Mouse (Mus musculus) ovary, postnatal 10 days (tissue): Measurements from ENCODE around the gene Ick.
"Not testable (repeated sequence)": the region's sequence is repeated elsewhere in the genome, so short reads cannot be mapped to it uniquely, and the experiment has no call there.

ENCODE experiments used
- DNase-seq: peaks from one replicate; pipeline ENCODE4 v3.0.0; 2022; ENCODE audit warnings: low spot score

Gene Ick

DNA sequence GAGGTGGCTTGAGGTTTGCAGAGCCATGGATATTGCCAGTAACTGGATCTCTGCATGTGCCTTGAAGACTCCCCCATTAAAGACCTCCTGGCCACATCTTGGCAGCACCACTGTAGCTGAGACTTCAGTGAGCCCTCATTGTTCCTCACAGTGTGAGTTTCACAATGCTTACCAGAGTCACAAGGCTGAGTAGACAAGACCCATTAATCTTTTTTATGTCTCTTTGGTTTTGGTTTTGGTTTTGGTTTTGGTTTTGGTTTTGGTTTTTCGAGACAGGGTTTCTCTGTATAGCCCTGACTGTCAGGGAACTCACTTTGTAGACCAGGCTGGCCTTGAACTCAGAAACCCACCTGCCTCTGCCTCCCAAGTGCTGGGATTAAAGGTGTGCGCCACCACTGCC lies 40.8 kb downstream of the Ick start:
- not testable (repeated sequence) for DNase-seq

- no peak for DNase-seq
These were observed 45.4 kb downstream of the Ick start for GRCm38 (mm10) chr9:78154211-78154977.

- no peak for DNase-seq
These were observed 48.2 kb downstream of the Ick start for GRCm38 (mm10) chr9:78157221-78157620.

- DNase-seq, result no peak
These were observed 54.3 kb downstream of the Ick start for GRCm38 (mm10) chr9:78163291-78163690.

GRCm38 (mm10) chr9:78164741-78165140 lies 55.7 kb downstream of the Ick start:
- DNase-seq, result no peak

GRCm38 (mm10) chr9:78165454-78165853 lies 56.5 kb downstream of the Ick start:
- DNase-seq, result no peak

- DNase-seq, result no peak
These were observed 57.9 kb downstream of the Ick start for GRCm38 (mm10) chr9:78166694-78167452.

DNA sequence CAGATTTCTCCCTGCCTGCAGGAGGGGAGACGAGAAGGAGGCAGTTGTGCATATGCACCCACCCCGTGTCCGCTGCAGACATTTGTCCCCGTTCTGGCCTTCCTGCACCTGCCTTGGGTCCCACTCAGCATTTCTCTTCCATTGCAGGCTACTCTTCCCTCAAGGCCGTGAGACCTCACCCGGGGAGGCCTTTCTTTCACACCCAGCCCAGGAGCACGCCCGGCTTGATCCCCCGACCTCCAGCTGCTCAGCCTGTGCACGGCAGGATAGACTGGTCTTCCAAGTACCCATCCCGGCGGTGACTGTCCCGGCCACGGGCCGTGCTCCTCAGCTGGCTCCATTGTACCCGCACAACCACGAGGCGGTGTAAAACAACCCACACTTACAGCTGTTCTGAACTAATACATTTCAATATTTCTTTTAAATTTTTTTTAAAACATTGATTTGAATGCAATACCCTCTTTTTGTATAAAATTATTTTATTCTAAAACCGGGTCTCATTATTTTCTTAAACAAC lies 58.5 kb downstream of the Ick start:
- DNase-seq, result no peak

DNA sequence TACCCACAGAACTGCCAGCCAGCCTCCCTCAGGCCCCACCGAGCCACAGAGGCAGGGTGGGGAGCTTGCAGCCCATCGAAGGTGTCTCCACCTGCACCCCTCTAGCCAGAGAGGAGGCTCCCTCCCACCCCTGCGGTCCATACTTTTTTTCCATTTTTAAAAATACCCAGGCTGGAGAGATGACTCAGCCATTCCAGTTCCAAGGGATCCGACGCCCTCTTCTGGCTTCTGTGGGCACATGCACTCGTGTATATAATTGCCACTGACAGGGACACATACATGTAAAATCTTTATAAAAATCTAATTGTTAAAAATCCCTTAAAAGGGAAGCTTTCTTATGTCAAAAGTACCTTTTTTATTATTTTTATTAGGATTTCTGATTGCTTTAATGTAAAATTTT lies 59.9 kb downstream of the Ick start:
- no peak for DNase-seq

- no peak for DNase-seq
These were observed 65.0 kb downstream of the Ick start for GRCm38 (mm10) chr9:78174016-78174415.

DNA sequence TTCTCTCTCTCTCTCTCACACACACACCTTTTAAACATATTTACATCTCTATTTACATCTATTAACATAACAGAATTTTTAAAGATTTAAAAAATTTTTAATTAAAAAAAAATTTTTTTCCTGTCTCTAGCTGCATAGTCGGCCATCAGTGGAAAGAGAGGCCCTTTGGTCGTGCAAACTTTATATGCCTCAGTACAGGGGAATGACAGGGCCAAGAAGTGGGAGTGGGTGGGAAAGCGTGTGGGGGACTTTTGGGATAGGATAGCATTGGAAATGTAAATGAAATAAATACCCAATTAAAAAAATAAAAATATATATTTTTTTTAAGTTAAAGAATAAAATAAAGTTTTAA lies 65.9 kb downstream of the Ick start:
- DNase-seq, result not testable (repeated sequence)

- peak; percentile 88 for DNase-seq
These were observed 66.5 kb downstream of the Ick start for GRCm38 (mm10) chr9:78175277-78176200.

GRCm38 (mm10) chr9:78176201-78176727 lies 67.3 kb downstream of the Ick start:
- no peak for DNase-seq

DNA sequence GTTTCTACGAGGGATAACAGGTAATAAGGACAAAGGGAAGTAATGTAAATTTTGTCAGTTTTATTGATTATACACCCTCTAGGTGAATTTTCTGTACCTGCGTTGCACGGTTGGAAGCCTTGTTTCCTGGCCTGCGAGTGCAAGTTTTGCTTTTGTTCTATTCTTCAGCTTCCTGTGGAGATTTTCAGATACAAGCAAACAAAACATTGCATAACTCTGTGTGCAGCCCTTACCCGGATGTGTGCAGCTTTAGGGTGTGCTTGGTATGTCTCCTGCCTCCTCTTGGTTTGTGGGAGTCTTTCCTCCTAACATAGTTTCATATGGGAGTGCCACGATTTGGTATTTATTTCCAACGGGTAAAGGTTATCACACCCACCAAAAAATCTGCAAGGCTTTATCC lies 67.8 kb downstream of the Ick start:
- DNase-seq, result no peak

GRCm38 (mm10) chr9:78178197-78178596 lies 69.2 kb downstream of the Ick start:
- DNase-seq, result no peak

DNA sequence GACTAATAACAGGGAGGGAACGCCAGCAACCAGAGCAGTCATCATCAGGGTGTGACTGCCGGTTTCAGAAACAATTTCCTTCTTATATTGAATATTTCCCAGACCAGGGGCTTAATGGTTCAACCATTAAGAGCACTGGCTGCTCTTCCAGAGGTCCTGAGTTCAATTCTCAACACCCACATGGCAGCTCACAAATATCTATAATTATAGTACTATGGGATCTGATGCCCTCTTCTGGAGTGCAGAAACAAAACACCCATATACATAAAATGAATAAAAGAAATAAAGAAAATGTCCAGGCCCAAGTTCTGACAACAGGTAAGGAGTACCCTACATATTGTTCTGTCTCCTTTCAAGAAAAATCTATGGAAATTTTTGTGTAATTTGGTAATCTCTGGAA lies 70.1 kb downstream of the Ick start:
- no peak for DNase-seq

- not testable (repeated sequence) for DNase-seq
These were observed 73.5 kb downstream of the Ick start, which contains the start of gene Gsta4 for GRCm38 (mm10) chr9:78182474-78182873. TSS of gene Gsta4 (plus strand) at chr9:78182774.

DNA sequence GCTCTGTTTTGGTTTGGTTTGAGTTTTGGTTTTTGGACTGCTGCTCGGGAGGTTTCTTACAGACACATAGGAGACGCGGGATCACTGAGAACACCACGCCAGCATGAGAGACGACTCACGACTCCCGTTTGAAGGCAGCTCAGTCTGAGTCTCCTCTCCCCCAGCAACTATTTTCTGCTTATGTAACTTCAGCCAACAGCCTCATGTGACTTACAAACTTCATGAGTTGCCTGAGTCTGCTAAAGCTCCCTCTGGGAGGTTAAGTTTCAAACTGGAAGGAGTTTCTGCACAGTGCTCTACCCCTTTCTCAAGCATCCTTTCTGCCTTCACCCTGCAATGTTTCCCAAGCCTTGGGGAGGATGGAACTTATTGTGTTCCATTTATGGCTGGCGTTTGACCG lies 76.7 kb downstream of the Ick start:
- no peak for DNase-seq

DNA sequence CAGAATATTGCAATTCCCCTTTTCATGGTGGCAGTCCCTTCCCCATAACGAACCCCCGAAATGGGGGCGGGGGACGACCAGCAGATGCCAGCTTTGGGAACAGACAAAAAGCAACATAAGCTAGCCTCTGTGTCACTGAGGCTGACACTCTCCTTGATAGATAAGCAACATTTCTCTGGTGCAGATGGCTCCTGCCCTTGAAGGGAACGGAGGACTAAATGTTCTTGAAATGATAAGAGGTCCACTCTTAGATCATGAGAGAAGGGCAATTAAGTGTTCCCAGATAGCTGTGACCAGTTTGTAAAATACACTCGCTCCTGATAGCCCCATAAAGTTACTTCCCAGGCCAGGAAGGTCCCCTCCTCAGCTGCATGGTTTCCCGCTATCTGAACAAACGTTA lies 79.9 kb downstream of the Ick start:
- no peak for DNase-seq

DNA sequence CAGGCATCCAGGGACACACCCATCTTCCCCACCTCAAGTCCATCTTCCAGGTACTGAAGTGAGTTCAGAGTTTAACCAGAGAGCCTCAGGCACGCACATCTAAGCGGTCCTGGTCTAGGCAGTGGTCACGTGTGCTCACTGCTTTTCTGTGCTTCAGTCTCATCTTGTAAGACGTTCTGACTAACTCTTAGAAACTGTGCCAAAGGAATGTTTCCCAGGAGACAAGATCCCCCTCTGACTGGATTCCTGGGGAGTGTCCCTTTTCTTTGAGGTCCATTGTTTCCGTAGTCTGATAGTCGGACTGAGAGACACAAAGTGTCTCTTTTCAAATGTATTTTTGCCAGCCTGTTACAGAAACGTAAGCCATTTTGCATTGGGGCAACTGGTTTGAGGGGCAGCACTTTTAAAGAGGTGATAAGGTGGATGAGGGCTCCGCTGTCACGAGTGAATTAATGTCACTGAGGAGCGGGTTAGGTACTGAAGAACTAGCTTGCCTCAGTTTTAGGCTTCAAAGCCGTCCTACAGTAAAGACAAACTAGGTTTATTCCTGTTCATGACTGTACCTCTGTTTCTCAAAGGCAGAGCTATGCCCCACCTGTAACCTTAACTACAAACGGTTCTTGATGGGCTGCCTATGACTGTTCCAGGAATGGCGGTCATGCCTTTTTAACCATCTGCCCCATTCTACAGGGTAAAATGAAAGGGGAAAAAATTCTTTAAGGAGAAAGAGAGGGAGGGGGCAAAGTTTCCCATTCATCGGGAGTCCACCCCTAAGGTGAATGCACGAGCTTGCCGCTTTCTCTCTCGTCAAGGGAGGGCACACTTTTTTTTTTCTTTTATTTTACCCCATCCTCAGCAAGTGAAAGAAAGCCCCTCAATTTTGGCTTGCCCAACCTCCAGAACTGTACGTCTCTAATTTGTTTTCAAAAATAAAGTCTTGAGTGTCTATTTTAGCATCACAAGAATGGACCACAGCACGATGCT lies 82.0 kb downstream of the Ick start:
- no peak for DNase-seq

DNA sequence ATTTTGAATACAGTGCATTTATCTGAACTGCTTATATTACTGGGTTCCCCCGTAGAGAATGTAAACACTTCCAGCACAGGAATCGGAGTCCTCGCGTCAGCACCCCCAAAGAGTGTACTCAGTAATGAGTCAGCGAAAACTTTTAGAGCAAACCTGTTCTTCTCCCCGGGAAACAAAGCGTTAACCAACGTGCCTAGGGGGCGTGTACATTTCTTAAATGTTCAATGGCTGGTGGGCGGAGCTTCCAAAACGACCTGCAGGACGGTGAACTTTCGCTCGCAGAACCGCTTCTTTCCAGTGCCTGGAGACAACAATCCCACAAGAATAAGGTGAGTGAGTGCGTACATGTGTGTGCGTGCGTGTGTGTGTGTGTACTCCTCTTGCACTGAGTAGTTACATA lies 82.7 kb downstream of the Ick start:
- DNase-seq, result no peak
